Mouse (Mus musculus): ENCODE measurements around the gene Thap4.
A peak's percentile ranks its signal among the peaks of the same experiment; 100 is the strongest.
"Not testable (repeated sequence)": the region's sequence is repeated elsewhere in the genome, so short reads cannot be mapped to it uniquely, and the experiment has no call there.

The Thap4 gene

DNA sequence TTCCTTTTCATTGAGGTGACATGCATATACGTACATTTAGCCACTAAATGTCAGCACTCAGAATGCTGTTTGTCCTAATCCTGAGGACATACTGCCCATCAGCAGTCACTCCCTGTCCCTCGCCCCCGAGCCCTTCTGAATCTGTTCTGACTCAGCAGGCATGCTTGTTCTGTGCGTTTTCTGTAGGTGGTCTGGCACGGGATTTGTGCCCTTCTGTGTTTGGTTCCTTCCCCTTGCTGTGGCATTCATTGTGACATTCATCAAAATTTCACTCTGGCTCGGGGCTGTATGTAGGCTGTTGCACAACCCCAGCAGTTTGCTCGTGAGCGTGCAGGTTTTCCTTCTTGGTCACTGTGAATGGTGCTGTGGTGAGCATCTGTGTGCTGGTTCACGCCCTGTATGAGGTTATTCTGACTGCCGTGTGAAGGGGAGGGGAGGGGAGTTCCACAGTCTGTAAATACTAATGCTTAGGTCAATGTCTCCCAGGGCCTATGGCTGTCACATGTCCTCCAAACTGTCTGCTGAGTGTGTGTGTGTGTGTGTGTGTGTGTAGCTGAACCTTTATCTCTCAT is 62.8 kb downstream of the Thap4 start:
- no peak for DNase-seq (ENCODE audit: low read depth, low spot score)

DNA sequence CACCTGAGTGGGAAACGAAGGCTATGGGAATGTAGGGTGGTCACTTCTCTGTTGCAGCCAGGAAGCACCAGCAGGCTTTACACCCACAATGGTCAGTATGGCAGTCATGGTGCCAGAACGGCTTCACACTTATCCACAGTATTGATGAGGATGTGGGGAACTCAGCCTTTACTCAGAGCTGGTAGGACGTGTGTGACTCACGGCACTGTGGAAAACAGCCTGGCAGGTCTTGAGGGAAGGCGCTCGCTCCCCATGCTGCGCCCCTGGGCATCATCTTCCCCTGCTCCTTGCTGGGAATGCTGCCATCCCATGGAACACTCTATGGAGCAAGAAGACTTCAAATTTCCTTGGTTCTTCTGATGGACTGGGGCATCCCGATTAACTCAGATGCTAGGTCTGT is 63.6 kb downstream of the Thap4 start:
- DNase-seq (ENCODE audit: low read depth, low spot score) = no peak

DNA sequence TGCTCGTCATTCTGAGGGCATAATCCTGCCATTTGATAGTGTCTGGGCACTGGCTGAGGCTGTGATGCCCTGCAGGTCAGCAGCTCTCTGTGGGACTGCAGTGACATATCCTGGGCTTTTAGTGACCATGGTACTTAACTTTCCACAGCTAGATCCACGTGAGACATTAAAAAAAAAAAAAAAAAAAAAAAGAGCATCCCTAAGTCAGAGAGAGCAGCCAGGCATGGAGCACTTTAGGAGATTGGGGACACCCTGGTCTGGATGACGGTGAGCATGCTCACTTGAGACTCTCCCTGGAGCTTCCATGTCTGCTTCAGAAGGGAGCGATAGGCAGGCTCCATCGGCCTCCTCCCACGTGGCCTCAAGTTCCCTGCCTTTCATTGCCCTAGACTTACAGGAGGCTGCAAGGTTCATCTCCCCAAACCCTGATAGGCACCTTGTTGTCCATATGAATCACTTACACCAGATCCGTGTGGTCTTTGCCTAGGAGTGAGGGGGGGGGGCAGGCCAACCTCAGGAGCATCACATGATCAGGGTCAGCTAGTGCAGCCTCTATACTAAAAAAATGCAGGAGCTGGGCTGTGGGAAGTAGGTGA is 64.7 kb downstream of the Thap4 start:
- DNase-seq (ENCODE audit: low read depth, low spot score) = no peak

DNA sequence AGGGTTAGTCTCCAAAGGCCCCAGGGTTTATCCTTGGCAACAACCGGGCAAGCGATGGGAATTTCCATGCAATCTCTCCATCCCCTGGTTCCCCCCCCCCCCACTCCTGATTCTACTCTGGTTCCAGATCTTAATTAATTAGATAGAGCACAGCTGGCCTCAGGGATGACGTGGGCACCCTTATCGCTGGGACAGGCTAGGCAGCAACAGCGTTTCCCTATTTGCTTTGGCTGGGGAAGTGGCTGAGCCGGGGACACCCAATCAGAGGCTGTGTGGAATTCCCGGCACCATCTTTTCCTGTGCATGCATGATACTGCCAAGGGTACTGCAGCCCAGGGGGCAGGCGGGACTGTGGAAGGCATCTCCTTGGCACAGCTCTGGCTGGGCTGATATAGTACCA is 66.5 kb downstream of the Thap4 start:
- no peak for DNase-seq (ENCODE audit: low read depth, low spot score)

DNA sequence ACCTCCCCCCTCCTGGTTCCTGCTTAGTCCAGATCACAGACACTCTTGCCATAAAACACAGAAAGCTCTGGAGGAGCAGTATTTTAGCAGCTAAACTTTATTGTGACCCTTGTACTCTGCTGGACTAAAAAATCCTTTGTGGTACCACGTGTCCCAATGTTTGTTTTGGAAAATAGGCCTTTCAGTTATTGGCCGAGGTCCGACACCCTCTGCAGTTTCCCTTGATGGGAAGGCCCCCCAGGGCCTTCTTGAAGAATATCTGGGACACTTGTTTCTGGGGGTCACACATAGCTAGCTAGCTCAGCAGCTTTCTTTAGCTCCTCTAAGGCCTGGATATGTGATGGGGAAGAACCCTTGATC is 67.7 kb downstream of the Thap4 start:
- no peak for DNase-seq (ENCODE audit: low read depth, low spot score)

DNA sequence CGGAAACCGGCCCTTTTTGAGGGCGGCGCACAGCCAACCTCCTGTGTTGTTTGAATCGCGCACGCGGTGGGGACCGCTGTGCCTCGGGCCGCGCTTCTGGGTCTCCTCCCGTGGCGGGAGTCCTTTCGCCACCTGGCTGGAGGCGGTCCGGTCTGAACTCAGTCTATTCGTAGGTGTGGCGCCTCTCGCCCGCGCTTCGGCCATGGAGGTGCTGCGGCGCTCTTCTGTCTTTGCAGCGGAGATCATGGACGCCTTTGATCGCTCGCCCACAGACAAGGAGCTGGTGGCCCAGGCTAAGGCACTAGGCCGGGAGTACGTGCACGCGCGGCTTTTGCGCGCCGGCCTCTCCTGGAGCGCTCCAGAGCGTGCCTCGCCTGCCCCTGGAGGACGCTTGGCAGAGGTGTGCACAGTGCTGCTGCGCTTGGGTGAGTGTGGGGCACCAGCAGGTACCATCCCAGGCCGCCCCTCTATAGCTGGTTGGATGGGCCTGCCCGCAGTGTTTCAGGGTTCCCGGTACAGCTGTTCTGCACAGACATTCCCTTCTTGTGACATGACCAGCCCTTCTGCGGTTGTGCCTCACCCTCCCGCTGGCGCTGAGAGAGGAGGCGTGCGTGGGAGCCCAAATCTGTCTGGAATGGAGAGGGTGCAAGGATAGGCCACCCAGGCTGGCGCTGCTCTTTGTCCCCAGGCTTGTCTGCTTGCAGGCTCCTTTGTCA is 68.3 kb downstream of the Thap4 start:
- peak; percentile 93 for DNase-seq (ENCODE audit: low read depth, low spot score)

DNA sequence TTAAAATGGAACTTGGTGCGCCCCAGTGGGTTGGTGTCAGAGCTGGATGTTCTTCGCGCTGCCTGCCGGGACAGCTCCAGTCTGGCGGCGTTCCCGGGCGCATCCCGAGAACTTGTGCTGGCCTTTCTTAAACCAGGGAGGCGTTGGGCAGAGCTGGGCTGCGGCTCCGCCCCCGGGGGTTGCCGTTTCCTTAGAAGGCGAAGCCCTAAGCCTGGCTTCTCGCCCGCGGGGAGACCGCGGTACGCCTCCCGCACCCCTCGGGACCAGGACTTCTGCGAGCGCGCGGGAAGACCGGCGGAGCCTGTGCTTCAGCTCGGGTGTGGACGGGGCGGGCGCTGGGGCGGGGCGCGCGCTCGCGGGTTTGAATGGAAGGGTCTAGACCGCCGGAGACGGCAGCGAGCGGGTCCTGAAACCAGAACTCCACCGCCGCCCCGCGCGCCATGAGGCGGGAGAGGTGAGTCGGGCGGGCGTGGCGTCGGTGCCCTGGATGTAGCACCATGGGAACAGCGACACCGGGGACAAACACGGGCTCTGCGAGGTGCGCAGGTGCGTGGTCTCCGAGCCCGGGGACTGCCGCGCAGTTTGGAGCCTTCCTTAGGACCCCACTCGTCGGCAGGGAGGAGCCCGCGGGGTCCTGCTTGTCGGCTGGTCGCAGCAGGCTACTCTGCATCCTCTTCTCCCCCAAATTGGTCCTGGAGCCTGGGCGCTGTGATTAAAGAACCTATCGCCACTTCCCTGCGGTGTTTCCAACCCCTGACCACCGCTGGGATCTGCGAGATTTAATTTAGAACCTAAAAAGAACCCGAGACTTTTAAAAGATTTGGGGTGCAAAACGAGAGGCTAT is 69.0 kb downstream of the Thap4 start, which contains the start of gene Bok:
Gene Bok (plus strand): TSS at position 260 of the 844 bp plus-strand sequence.
- peak; percentile 87 for DNase-seq (ENCODE audit: low read depth, low spot score)

DNA sequence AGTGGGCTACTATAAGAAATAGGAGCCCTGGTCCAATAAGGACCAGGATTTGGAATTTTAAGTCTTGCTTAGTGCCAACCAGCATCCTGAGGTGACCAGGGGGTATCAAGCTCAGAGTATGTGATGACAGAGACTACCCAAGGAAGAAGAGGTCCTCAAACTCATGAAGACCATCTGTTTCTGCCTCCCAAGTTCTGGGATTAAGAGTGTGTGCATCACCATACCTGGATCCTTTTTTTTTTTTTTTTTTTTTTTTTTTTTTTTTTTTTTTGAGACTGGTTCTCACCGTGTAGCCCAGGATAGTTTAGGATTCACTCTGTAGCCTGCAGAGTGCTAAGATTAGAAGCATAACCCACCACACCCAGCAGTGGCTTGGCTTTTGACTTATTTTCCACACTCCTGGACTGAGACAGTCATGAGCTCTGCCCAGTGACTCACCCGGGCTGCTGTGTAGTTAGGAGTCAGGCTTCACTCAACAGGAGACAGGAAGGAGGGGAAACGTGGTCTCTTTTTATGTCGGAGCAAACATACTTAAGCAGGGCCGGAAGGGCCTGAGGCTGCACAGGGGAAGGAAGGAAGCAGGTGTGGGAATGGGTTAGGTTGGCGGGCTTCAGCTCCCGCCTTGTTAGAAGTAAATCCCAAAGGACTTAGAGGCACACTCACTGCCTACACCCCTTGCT is 74.6 kb downstream of the Thap4 start:
- DNase-seq (ENCODE audit: low read depth, low spot score) = peak; percentile 43

DNA sequence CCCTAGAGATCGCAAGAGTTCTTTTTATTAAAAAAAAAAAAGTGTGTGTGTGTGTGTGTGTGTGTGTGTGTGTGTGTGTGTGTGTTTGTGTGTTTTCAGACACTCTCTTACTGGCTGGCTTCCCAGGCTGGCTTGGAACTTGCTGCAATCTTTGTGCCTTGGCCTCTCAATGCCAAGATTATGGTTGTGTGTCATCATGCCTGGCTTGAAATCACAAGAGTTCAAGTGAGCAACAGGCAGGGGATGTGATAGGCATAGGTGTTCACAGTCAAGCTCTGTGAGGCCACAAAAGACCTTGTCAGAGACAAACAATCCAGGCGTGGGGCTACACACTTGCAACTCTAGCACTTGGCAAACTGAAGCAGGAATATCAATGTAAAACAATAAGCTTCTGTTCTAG is 76.3 kb downstream of the Thap4 start:
- DNase-seq (ENCODE audit: low read depth, low spot score) = no peak

DNA sequence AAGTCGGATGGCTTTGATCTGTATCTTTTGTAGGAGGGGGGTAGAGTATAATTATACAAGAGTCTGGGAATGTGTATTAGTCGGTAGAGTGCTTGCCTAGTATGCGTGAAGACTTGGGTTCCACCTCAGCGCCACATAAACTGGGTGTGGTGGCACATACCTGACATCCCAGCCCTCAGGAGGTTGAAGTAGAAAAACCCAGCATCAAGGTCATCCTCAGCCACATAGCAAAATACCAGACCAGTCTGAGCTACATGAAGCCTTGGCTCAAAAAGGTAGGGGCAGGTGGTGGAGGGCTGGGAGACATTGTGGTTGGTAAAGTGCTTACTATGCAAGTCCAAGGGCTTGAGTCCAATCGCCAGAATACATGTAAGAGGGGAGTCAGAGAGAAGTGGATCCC is 82.0 kb downstream of the Thap4 start:
- DNase-seq (ENCODE audit: low read depth, low spot score) = peak; percentile 73

DNA sequence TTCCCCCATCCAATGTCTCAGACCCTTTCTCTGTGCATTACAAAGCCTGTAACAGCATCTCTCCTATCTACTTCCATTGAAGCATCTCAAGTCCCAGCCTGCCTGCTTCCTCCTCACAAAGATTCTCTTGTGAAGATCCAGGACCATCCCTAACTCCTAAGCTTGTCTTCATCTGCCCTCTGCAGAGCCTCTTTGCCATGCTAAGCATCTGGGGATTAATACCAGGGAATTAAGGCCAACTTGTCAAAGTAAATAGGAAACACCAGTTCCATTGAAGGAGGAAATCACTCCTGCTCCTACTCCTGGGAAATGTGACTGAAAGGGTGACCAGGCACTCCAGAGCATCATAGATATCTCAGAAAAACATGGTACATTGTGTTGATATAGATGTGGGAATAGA is 84.7 kb downstream of the Thap4 start:
- no peak for DNase-seq (ENCODE audit: low read depth, low spot score)

DNA sequence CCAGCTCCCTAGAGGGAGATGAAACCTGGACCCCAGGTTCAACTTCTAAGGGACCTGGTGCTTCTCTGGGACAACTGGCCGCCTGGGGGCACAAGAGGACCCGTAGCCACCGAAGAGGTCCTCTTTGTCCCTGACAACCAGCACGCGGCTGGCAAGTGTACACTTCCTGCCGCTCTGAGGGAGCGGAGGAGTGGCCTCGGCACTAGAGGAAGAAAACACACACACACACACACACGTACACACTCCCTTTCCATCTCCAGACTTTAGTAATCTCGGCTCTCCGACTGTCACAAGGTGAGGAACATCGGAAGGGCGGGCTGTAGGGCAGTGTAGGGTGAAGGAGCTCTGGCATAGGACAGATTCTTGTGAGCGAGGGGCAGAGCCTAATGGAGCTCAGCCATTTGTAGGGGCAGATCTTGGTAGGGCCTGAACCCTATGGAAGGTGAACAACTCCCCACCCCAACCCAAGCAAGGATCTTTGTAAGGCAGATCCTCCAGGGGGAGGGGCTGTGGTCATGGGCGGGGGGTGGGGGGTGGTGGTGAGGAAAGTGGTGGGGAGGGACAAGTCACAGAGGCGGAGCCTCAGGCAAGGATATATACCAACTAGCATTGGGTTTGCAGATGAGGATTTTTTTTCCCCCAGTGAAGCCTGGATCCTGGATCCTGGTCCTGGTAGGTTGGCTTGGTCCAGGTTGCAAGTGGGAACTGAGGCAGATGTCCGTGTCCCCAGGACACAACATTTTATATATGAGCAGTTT is 85.7 kb downstream of the Thap4 start:
- peak; percentile 90 for DNase-seq (ENCODE audit: low read depth, low spot score)

DNA sequence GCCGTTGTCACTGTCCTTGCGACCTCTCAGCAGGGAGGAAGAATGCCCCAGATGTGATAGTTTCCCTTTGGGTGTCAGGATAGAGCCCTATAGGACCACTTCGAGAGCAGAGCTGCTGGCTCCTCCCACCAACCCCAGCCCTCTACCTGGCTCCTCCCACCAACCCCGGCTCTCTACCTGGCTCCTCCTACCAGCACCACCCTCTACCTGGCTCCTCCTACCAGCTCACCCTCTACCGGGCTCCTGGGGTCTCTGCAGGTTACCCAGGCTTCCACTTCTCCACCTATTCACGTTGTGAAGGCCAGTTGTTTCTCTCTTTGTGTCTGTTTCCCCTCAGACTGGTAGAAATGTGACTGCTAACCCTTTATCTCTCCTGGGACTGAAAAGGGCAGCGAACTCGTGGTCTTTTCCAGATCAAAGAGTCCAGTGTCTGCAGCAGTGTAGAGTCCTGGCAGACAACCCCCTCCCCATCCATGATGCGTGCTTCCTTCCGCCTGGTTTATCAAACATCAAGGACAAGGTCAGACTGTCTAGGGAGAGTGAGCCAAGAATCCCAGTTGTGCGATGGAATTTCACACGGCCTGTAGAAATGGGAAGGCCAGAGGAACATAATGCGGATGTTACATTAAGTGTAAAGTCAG is 86.8 kb downstream of the Thap4 start:
- peak; percentile 91 for DNase-seq (ENCODE audit: low read depth, low spot score)

DNA sequence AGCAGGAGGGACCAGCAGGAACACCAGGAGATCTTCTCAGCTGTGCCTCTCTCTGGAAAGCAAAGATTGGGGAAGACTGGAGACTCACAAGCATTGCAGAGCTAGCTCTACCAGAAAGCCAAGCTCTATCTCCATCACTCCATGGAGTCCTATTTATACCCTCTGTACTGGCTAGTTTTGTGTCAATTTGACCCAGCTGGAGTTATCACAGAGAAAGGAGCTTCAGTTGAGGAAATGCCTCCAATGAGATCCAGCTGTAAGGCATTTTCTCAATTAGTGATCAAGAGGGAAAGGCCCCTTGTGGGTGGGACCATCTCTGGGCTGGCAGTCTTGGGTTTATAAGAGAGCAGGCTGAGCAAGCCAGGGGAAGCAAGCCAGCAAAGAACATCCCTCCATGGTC is 96.1 kb downstream of the Thap4 start, which contains the start of gene Stk25:
Gene Stk25 (minus strand): TSS at position 101 of the 400 bp plus-strand sequence.
- DNase-seq (ENCODE audit: low read depth, low spot score) = not testable (repeated sequence)

DNA sequence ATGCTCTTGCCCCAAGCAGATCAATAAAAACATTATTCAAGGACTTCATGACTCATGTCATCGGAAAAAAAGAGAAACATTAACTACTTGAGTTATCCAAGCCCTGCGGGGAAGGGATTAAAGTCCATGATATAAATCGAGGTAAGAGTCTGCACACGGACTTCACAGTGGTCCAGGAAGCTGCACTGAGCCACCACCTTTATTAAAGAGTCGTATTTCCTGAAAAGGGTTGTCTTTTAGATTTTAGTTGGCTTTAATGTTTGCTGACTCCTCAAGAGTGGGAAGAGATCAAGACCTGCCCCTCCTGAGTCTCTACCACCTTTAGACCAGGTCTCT is 97.7 kb downstream of the Thap4 start:
- DNase-seq (ENCODE audit: low read depth, low spot score) = no peak

DNA sequence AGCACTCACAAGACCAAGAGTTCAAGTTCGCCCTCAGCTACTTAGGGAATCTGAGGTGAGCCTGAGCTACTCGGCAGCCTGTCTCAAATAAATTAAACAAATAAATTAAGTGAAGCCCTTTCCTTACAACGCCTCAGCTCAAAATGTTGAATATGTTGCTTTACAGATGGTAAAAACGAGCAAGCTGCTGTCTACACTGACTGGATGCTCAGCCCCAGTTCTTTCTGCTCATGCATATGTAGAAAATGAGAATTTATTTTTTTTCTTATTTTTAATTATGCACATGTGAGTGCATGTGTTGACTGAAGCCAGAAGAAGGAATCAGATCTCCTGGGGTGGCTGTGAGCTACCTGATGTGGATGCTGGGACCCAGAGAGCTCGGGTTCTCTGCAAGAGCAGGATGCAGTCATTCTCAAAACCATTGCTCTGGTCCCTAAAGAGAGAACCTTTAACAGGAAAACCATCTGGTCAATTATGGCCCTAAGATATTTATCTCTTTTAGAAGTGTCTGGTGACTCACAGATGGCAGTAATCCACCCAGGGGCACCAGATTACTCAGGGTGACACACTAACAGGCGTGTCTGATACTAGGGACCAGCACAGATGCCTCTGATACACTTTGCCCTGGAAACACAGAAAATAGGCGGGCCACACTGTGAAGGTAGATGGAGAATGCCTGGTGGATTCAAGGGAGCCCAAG is 98.2 kb downstream of the Thap4 start:
- no peak for DNase-seq (ENCODE audit: low read depth, low spot score)

DNA sequence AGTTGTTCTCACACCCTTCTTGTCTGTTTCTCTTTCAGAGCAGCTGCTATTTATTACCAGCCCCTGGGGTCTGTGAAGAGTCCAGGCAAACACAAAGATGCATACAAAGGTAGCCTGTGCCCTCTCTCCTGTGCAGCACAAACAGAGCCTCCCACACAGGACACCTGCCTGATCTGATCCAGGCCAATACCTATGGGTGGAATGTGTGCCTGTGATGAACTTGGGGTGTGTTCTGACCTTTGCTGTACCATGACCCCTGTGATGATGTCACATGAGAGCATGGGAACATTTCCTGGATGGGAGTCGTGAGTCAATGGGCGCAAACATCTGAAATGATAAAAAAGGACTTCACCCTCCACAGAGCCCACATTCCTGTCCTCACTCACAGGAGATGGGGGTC is 99.9 kb downstream of the Thap4 start:
- DNase-seq (ENCODE audit: low read depth, low spot score) = no peak

DNA sequence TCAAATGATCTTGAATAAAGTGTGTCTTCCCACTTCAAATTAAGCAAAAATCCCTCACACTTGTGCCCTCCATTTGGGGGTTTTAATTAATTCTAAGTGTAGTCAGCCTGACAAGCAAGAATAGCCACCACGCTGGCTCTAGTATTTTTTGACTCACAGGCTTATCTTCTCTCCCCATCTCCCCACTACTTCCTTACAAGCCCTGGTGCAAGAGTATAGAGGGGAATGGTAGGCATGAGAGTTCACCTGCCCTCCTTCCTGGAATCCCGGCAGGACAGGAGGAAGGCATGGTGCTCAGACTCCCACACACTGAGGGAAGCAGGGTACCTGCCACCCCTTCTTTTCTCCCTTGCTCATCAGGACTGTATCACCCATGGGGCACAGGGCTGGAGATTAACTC is 100.4 kb downstream of the Thap4 start:
- no peak for DNase-seq (ENCODE audit: low read depth, low spot score)
